Mouse (Mus musculus): ENCODE results near the gene Tbc1d22a.

The Tbc1d22a gene

DNA sequence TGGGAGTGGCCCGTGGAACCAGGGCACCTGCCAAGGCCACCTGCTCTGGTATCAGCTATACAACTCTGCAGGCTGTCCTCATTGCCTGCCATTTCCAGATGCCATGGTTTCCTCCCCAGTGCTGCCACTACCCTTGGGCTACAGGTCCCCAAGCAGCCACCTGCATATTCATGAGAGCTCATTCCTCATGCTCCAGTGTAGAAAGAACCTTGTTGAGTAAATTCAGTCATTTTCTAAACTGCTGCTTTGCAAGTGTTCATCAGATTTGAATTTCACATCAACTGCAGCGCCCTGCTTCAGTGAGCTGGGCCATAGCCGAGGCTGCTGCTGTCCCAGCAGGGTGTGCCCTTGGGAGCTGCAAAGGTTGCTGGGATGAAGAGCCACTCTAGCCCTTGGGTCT, 174.3 kb downstream of the Tbc1d22a start:
- no peak for DNase-seq (ENCODE audit: low spot score)

DNA sequence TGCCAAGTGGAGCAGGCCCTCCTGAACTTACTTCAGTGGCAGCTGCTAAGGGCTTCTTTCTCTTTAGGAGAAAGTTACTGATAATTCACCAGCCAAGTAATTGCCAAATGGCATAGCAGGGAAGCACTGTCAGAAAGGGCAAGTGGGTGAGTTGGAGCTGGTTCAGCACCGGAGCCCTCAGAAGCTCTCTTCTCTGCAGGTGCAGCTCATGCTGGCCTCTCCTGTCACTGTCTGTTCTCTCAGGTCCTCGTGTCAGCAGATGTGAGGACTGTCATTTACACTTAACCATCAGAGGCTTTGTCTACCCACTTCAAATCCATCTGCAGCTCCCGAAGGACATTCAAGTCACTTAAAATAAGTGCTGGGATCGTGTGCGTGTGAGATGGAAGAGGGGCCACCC, 190.6 kb downstream of the Tbc1d22a start:
- no peak for DNase-seq (ENCODE audit: low spot score)

DNA sequence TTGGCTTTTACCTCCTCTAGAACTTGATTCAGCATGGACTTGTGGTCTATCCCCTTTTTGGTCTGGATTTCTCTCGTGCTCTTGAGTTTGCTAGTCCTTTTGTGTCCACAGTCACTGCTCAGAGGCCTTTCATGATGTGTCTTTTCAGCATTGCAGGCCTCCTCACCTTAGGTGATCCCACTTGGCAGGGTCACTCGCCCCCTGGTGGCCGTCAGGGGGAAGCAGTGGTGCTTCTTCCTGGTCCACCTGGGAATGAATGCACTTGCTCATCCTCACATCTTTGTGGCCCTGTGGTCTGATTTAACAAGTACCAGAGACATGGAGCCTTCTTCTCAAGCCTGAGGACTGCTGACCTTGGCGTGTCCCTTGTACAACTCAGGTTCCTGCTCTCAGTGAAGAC, 191.3 kb downstream of the Tbc1d22a start:
- no peak for DNase-seq (ENCODE audit: low spot score)

DNA sequence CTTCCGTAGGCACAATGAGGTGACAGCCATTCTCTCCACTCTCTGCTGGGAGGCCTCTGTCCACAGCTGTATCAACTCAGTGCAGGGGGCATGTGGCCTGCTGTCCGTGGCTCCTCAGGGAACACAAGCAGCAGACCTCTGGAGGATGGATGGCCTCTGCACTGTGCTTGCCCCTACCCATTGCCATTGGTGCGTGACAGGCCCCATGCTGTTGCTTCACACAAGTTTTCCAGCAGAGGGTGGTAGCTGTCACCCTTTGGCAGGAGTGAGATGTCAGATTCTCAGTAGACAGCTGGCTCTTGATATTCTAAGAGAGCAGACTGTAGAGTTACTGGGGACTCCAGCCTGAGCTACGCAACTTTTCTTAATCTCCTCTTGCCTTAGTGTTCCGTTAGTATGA, 195.1 kb downstream of the Tbc1d22a start:
- no peak for DNase-seq (ENCODE audit: low spot score)

DNA sequence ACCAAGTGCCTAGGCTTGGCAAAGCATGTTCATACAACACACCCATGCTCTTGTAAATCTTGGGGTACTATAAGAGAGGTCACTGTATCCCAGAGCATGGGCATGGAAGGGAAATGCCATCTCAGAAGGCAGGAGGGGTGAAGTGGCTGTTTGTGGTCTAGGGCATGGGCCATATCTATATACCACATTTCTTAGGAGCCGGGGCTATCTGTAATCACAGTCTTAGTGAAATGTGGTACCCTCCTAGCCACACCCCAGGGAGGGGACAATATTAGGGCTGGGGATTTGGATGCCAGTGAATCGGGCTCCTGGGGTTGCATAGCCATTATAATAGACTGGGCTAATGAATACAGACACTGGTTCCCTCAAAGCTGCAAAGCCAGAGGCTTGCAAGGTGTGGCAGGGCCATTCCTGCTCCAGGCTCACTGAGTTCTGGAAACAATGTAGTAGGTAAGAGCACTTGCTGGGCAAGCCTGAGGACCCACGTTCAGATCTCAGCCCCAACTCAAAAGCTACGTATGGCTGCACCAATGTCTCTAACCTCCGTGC, 197.3 kb downstream of the Tbc1d22a start:
- DNase-seq (ENCODE audit: low spot score), result no peak

DNA sequence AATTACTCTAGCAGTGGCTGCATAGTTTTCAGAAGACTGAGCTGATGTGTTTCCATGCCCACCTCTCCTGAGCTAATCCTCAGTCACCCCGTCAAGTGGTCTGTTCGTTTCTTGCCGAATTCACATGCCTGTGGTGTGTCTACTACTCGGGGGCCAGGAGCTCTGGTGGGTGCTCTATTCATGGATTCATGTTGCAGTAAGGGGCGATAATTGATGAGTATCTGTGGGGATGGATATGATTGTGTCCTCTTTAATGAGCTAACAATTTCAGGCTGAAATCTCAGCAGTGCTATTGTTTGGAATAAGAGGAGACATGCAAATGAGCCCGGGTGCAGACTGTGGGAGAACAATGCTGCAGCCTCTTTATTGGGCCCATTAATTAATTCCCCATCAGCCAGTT, 201.7 kb downstream of the Tbc1d22a start:
- DNase-seq (ENCODE audit: low spot score), result no peak

DNA sequence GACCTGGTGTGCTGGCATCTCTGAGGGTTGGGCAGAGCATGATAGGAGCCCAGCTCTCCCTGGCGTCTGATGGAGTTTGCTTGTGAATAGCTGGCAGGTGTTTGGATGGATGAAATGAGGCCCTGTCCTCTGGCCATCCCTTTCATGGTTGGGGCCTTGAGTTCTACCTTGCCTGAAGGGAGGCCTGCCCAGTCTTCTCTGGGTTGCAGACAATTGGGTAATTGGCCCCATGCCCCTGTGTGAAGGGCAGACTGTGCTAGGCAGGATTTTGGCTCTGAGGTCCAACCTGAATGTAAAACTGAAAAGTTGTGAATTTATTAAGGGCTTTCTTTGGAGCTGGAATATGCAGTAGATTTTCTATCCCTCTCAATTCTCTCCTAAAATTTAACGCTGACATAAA, 204.2 kb downstream of the Tbc1d22a start:
- no peak for DNase-seq (ENCODE audit: low spot score)

DNA sequence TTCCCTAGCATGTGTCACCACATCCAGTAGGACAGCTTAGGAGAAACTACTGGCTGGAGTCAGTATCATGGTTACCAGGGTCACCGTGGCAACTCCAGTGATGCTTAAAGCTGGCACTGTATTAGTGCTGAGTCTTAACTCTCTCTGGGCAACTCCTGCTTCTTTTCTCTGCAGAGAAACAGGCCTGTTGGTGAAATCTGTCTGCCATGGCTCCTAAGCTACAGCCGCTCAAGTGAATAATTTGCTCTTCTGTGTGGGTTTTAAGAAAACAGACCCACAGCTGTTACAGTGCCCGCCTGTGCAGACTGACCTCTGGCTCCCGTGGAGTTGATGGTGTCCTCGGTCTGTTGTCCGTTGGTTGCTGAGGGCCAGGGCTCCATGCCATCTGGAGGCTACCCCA, 205.4 kb downstream of the Tbc1d22a start:
- no peak for DNase-seq (ENCODE audit: low spot score)

DNA sequence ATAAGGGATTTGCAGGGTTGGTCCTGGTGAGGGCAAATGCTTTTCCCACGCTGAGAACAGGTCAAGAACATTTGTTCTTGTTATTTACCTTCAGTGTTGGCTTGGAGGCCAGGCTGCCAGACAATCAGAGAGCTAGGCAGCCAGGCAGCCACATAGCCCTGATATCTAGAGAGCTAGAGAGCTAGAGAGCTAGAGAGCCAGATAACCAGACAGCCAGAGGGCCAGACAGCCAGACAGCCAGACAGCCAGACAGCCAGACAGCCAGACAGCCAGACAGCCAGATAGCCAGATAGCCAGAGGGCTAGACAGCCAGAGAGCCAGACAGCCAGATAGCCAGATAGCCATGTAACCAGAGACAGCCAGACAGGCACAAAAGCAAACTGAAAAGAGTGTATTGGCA, 208.6 kb downstream of the Tbc1d22a start:
- DNase-seq (ENCODE audit: low spot score), result no peak

DNA sequence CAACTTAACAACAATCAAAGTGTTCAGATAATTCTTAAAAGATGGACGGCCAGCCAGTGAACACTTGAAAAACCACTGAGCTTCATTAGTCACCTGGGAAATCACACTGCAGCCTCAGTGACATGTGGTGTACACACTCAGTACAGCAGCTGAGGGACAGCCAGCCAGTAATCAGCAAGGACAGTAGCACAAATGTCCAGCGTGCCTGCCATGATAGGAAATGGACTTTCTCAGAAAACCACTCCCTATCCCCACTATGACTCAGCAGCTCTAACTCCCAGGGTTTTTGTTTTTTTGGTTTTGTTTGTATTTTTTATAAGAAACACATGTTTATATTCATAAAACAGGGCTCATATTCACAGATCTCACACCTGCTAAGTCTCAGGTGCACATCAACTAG, 209.6 kb downstream of the Tbc1d22a start:
- no peak for DNase-seq (ENCODE audit: low spot score)

DNA sequence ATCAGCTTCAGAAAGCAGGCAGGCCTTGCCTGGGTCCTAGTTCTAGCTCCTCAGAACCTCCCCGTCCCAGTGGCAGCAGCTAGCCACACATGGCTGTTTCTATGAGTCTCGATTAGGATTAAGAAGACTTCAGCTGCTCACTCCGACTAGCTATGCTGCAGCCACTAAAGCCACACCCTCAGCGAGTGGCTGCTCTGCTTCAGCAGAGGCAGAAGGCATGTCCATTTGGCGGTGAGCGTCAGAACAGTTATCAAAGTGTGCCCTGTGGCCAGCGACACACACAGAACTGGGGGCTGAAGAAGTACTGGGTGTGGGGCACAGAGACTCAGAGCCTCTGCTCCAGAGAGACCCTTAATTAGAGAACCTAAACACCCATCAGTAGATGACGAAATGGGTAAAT, 210.7 kb downstream of the Tbc1d22a start:
- no peak for DNase-seq (ENCODE audit: low spot score)

DNA sequence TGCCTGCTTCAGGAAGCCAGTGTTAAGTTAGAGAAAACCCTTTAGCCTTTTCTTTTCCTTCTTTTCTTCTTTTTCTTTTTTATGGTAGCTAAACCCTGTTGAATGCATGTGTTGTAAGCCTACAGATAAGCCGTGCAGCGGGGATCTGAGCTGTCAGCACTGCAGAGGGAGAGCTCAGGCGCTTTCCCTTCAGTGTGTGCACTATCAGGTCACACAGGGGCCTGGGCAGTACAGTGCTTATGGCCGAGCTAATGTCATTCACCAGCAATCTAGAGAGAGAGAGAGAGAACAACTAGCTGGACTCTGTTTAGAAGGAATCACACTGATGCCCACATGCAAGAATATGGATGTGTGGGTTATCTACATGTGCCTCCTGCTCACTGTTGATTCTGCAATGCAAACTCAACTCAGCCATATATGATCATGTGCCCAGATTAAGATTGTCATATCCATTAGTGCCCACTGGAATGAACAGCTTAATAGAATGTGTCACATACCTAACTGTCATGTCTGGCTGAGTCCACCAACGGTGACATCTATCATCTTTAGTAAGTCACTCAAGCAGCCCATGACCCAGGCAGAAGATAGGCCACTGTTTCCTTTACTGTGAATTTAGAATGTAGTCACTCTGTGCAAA, 212.2 kb downstream of the Tbc1d22a start:
- DNase-seq (ENCODE audit: low spot score), result no peak

DNA sequence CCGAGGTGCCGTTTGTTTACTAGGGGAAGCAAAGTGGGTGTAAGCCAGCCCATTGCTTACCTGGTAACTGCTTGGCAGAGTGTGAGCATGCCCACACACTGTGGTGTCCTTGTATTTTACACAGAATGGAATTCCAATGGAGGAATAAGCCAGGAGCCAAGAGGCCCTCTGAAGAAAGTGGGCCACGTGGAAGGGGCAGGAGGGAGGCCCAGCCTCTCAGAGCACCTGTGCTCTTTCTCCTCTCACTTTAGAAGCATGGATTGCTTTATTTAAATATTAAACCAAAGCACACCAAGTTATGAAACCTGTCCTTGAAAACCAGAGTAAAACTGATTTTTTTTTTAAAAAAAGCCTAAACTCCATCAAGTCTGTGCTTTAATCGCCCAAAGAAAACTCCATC, 213.2 kb downstream of the Tbc1d22a start:
- DNase-seq (ENCODE audit: low spot score), result no peak

DNA sequence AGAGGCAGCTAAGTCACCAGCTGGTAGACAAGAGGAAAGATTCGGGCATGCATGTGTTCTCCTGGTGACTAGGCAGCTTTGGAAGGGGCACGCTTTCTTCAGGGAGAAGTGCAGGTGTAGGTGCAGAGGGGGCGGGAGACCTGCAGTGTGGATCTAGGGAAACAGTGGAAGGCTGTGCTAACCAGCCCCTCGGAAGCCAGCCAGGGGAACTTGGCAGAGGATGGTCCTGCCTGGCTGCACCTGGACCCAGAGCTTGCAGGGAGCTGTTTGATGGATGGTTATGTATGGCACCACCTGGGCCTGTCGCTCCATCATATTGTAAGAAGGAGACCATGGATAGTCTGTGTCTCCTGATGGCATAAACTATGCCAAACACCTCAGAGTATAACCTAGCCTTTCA, 214.2 kb downstream of the Tbc1d22a start:
- no peak for DNase-seq (ENCODE audit: low spot score)

DNA sequence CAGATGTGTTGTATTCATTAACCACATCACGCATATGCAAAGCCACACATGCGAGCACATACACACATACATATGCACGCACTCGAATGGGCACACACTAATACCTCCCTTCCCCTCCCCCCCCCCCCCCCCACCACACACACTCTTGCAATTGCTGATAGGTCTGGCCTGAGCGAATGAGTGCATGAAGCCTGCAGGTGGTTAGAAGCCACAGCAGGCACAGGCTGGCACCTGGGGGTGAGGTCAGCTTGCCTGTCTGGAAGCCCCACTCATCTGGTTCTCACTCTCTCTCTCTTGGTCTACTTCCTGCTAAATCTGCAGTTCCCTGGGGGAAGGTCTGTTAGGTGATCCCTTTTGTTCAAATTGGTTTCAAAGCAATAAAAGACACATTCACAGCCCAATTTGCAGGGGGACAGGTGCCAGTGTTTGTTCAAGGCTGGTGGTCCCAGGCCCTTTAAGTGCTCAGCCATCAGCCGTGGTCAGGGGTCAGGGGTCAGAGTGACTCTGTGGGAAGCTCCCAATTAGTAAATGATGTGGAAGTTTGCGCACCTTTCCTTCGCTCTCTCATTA, 215.6 kb downstream of the Tbc1d22a start:
- DNase-seq (ENCODE audit: low spot score), result no peak

DNA sequence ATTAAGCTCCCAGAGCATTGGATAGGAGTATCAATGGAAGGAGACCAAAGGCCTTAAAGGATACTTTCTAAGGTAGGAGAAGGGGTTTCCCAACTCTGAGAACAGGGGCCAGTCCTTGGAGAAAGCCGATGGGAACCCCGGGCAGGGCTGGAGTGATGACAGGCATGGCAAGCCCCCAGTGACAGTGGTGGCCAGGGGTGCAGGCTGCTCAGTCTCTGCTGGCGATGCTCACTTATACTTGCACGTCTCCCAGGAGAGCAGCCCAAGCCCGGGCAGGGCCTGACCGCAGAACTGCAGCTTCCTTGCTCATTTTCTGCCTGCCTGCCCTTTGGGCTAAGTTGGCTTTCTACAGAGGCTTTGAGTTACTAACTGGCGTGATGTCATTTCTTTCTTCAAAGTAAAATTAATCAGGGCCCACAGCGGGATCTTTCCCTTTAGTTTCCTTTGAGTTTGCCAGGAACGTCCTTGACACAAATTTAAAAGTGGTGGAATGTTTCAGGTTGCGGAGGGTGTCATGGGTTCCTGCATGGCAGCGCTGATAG, 217.4 kb downstream of the Tbc1d22a start:
- no peak for DNase-seq (ENCODE audit: low spot score)

DNA sequence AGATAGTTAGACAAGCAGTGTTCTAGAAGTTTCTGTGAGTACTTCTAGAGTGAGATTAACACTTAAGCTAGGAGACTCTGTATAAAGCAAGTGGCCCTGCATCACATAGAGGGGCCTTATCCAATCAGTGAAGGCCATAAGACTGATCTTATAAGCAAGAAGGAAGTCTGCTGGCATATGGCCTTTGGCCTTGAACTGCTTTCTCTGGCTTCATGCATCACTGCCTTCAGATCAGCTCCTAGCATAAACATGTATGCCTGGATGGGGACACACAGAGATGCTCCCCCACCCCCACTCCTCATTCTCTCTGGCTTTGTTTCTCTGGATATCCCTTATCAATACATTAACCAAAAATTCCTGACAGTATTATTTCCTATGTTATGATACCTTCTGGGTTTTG, 218.5 kb downstream of the Tbc1d22a start:
- DNase-seq (ENCODE audit: low spot score), result no peak

DNA sequence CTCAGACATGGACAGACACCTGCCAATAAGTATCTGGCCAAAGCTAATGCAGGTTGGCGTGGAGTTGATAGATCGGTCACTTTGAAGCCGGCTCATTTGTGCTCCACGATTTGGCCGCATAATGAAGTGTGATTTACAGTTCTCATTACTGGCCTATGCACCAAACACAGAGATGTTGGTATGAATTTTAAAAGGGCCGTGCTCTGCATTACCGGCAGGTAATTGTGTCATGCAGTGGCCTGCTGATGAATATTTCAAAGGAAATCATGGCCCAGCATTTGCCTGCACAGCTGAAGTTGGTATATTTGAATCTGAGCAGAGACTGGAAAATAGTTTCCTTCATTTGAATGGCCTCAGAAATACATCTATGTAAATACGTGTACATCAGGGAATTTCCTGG, 219.1 kb downstream of the Tbc1d22a start:
- DNase-seq (ENCODE audit: low spot score), result no peak

DNA sequence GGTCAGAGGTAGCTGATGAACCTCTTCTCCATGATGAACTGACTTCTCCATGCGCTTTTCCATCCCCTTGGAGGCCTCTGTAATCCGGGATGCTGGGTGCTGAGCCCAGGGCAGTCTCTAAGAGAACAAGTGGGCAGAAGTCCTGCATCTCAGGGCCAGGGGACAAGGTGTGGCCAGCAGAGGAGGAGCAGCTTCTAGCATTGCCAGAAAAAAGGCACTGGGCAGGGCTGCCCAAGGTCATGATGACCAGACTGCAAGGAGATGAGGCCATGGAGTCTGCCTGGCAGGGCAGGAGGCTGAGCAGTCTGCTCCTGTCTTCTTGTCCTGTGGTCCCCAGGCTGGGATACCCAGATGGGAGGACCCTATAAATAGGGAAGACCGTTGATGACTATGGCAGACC, 220.0 kb downstream of the Tbc1d22a start:
- no peak for DNase-seq (ENCODE audit: low spot score)

DNA sequence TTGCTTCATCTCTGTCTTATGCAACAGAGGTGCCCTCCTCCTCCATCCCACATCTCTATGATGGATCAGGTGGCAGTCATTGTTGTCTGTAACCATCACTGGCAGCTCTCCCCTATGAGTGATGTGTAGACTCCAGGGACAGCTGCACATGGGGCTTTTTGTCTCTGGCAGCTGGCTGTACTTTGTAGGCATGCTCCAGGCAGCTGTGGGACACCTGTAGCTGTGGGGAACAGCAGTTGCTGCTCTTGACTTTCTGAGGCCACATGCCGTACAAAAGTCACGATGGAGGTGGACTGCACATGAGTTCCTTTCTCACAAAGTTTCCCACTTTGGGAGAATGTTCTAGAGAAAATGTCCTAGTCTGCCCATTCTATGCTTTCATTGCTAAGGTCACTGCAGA, 223.1 kb downstream of the Tbc1d22a start:
- DNase-seq (ENCODE audit: low spot score), result no peak

DNA sequence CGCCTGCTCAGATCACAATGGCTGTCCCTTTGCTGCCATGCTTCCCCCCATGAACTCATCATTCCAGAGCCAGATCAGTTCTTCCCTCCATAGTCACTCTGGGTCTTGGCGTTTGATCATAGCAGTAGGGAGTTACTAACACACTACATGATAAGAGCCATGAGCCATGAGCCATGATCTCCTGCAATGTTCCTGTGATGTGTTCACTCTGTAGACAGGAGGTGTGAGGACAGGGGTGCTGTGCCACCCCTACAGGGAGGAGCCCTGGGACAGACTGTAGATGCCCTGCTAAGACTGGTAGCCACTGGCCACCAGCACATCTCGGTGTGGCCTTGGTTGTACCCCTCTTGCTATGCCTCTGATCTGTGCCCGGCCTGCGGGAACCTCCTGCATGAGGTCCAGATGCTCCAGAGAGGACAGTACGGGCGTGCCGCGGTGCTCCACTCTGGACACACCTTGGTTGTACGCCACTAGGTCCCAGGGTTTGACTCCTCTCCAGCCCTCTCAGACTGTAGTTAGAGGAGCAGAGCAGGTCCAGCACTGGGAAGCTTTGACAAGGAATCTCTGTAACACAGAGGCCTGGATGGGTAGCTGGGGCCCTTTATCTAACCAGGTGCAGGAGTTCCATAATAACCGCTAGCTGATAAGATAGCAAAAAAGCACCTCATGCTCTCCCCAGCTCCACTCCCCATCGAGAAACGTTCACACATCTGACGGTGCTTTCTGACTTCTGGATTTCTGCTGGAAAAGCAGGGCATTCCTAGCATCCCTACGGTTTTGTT, 224.9 kb downstream of the Tbc1d22a start:
- DNase-seq (ENCODE audit: low spot score), result no peak

DNA sequence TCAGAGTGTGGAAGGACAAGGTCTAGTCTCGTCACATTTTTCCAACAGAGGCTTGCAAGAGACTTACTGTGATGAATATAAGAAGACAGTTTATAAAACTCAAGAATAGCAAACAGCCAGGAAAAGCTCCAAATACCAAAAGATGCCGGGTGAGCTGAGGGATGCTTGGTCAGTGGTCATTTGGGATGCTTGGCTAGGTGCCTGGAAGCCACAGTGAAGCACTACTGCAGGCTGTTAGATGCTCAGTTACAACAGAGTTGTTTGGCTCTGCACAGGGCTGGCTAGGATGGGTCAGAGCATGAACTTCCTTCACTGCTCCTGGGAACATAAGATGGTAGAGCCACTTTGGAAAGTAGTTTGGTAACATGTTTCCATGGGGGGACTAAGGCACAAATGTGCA, 230.0 kb downstream of the Tbc1d22a start:
- no peak for DNase-seq (ENCODE audit: low spot score)

DNA sequence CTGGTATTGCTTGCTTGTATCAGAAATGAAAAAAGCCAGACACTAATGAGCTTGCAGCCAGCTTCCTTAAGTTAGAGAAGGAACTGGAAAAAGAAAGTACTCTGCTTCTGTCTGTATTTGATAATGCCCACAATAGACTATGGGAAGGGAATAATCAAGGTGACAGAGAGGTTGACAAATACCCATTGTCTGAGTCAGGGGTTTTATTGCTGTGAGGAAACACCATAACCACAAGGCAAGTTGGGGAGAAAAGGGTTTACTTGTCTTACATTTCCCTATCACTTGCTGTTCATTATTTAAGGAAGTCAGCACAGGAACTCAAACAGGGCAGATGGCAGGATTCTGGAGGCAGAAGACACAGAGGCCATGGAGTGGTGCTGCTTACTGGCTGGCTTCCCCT, 231.8 kb downstream of the Tbc1d22a start:
- no peak for DNase-seq (ENCODE audit: low spot score)
